Mouse (Mus musculus) lung, adult 2 months (tissue): ENCODE measurements around the gene Ctsc. TPM values are rescaled to one million over a fixed set of nuclear protein-coding genes. Genes with fewer than 3 reads are reported as not detected.

Source experiments
- DNase-seq: peaks from one replicate; pipeline ENCODE4 v3.0.0; 2022
- H3K4me1 ChIP-seq: fragments of 200-500 bp; 2 replicates; pipeline ENCODE4 v1.6.1; 2011; ENCODE audit warnings: low read length; ENCODE audit not compliant: control insufficient read depth, insufficient read depth
- H3K4me3 ChIP-seq: fragments of 200-500 bp; replicated peaks from 2 replicates; pipeline ENCODE3; 2011; ENCODE audit warnings: low read depth, mild to moderate bottlenecking, control low read depth, low read length; ENCODE audit errors: extremely low read depth
- CTCF ChIP-seq: fragments of 200-500 bp; IDR thresholded peaks from 2 replicates; pipeline ENCODE4 v1.5.1; 2011; ENCODE audit warnings: mild to moderate bottlenecking, low read length, control low read depth; ENCODE audit not compliant: insufficient read depth
- POLR2A ChIP-seq: fragments of 200-500 bp; IDR thresholded peaks from 2 replicates; pipeline ENCODE4 v1.6.1; 2011; ENCODE audit warnings: low read depth, mild to moderate bottlenecking, control low read depth, low read length, borderline replicate concordance; ENCODE audit errors: extremely low read depth
- WGBS: fragments of 180-500 bp; shearing (Covaris S2); methylation state at CpG from one replicate; pipeline ENCODE4 v1.1.7; 2018; 5-methylcytosine and 5-hydroxymethylcytosine counted together
- polyA plus RNA-seq: library from polyadenylated mRNA; depleted of rRNA; stranded (reverse); fragments of >200 nt; gene quantifications from 2 replicates; pipeline ENCODE4 v1.2.3, GENCODE M21; 2012

The Ctsc gene
- polyA plus RNA-seq, 1 experiment = 181 TPM

- Histone ChIP-seq H3K4me1 (peaks cover 4% of the 10 kb centered on the region; the same call in 1 of the 2 replicates), H3K4me3 (no peak overlapping the region)
- no peak for TF ChIP-seq CTCF
- TF ChIP-seq POLR2A = no peak
- no peak for DNase-seq
- 63% methylated on average over 7 of the region's 7 CpGs for WGBS
These were observed 18.5 kb upstream of the Ctsc start for GRCm38 (mm10) chr7:88259155-88259925.

GRCm38 (mm10) chr7:88261799-88262198, 16.1 kb upstream of the Ctsc start:
- WGBS = 53% methylated on average over 4 of the region's 4 CpGs
- no peak for DNase-seq
- Histone ChIP-seq H3K4me3 (no peak overlapping the region), H3K4me1 (peaks cover 4% of the 10 kb centered on the region; the same call in 1 of the 2 replicates)
- no peak for TF ChIP-seq CTCF
- TF ChIP-seq POLR2A = no peak

GRCm38 (mm10) chr7:88264861-88265260, 13.0 kb upstream of the Ctsc start:
- DNase-seq = no peak
- Histone ChIP-seq H3K4me3 (no peak overlapping the region), H3K4me1 (peaks cover under 1% of the 10 kb centered on the region; the same call in 1 of the 2 replicates)
- WGBS = 76% methylated on average over 5 of the region's 5 CpGs
- no peak for TF ChIP-seq CTCF
- TF ChIP-seq POLR2A = no peak

DNA sequence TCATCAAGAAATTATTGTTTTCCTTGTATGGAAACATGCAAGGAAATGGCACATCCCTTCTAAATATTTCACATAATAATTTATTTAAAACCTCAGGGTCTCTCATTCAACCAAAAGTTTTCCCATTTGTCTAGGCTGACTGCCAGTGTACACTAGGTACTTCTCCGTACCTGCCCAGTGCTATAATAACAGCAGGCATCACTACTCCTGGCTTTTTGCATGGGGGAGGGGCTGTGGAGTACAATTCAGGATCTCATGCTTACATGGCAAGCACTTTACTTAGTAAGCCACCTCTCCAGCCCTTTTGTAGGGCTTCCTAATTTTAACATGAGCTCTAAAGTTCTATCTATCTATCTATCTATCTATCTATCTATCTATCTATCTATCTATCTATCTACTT, 8.0 kb upstream of the Ctsc start:
- H3K4me1 ChIP-seq = peaks cover 2% of the 10 kb centered on the region; the same call in 1 of the 2 replicates
- WGBS = 76% methylated on average over 1 of the region's 1 CpGs
- TF ChIP-seq POLR2A = no peak
- TF ChIP-seq CTCF = no peak
- no peak for DNase-seq
- H3K4me3 ChIP-seq = no peak overlapping the region

DNA sequence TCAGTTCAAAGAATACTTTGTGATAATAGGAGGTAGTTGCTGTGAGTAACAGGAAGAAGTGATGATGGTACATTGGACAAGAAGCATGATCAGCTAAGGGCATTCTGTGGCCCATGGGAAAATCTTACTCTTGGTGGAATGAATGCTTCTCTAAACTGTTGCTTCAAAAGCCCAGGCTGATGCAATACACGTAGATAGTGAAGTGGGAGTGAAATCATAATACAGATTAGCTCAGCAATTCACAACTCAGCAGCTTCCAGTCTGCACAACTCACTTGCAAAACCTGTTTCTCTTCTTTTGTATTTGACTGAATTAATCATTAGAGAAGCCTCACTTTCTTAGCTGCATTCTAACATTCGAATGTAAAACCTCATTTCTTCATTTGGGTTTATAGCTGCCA, 6.4 kb upstream of the Ctsc start:
- no peak for DNase-seq
- no peak overlapping the region for H3K4me3 ChIP-seq
- H3K4me1 ChIP-seq = peaks cover 2% of the 10 kb centered on the region; the same call in 1 of the 2 replicates
- WGBS = 40% methylated on average over 2 of the region's 2 CpGs
- TF ChIP-seq POLR2A (no peak), CTCF (no peak)

DNA sequence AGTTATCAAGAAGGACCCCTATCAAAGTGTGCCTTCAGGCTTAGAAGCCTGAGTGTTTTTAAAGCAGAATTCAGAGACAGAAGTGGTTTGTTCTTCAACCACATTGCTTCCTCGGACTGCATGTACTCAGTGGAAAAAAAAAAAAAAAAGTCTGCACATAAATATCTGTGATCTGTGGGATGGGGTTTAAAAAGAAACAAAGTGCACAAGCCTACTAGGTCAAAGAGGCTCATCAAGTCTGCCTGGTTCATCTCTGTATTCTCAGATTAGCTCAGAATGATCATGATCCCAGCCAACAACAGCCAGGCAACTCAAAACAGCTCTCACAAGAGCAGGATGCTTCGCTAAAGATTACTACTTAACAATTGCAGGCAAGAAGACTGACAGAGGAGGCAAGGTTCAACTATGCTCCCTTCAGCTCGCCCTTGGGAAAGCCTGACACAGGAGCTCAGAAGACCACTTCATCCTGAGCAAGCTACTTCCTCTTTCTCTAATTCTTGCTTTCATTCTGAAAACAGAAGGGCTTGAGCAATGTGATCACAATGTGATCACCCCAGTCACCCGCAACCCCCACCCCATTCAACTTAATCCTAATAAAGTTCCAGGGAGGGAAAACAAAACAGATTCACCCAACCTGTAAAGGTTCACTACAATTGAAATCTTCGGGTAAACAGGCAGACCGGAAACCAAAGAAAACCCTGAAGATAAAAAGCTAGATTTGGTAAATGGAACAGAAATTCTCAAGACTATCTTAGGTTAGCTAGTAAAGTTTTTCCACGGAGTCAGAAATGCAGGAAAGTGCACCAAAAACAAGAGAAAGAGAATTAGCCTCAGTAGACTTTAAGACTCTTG, 745 bp upstream of the Ctsc start:
- DNase-seq = no peak
- peak overlapping the region; percentile 94 for H3K4me3 ChIP-seq
- TF ChIP-seq POLR2A = no peak
- no peak for TF ChIP-seq CTCF
- H3K4me1 ChIP-seq = peaks cover 3% of the 10 kb centered on the region
- 34% methylated on average over 7 of the region's 7 CpGs for WGBS

DNA sequence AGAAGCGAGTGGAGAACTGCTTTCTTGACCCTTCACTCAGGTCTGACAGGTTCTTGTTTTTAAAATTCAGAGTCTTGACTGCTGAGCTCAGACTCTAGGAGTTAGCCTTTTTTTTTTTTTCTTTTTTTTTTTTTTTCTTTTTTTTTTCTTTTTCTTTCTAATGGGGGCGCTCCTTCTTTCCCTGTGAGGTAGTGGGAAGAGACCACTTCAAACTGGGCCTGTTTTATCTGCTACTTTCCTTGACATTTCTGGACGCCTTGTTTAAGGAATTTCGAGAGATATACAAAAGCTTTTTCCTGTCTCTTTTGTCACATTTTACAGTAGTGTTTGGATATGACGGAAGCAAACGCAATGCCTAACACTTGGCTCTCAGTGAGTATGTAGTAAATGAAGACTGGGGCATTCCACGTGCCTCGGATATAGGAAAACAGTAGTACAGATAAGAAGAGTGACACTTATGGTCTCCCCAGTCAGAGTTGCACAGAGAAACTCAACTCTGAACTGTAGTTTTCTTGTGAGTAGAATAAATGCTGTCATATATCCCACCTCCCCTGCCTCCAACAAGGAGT, 827 bp downstream of the Ctsc start:
- Histone ChIP-seq H3K4me1 (peaks cover 3% of the 10 kb centered on the region), H3K4me3 (peak overlapping the region; percentile 94)
- no peak for DNase-seq
- no peak for TF ChIP-seq POLR2A
- TF ChIP-seq CTCF = no peak
- WGBS = 10% methylated on average over 8 of the region's 8 CpGs

DNA sequence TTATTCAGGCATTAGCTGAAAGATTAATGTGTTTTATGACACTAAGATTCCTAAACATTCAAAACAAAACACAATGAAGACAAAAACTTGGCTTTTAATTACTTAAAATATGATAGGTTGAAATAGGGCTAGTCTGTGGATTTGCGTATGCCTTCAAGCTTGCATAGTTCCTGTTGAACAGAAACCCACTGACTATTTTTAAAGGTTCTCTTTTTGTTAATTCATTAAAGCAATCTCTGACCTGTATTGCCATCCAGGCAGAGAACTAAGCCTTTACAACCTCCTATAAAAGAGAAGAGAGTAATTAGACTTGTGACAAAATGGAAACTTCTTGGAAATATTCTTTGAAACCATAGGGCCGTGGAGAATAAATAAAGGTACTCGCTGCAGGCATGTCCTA, 7.4 kb downstream of the Ctsc start:
- Histone ChIP-seq H3K4me1 (peaks cover 13% of the 10 kb centered on the region), H3K4me3 (no peak overlapping the region)
- TF ChIP-seq POLR2A = no peak
- TF ChIP-seq CTCF = no peak
- 72% methylated on average over 3 of the region's 3 CpGs for WGBS
- DNase-seq = no peak

GRCm38 (mm10) chr7:88291036-88291435, 13.2 kb downstream of the Ctsc start:
- Histone ChIP-seq H3K4me3 (no peak overlapping the region), H3K4me1 (peaks cover 18% of the 10 kb centered on the region)
- WGBS = 44% methylated on average over 2 of the region's 2 CpGs
- no peak for DNase-seq
- no peak for TF ChIP-seq POLR2A
- no peak for TF ChIP-seq CTCF
